Comparison of ENCODE assay signal across 16 mouse cellular contexts in genomic region chr8:34319719-34320118, GRCm38 (mm10).
DNase-seq lines count a peak whose midpoint lies in the region; ATAC-seq and TF ChIP-seq lines count a peak whose summit lies in the region.
"Had no signal": no experiment of that assay in that cellular context is flagged by ENCODE, and none has a peak within 500 bp of the region (broad histone marks: within the 10 kb centered on the region; RNA-seq: fewer than 3 reads in every experiment).

No protein-coding gene starts in this region.

- H3K4me1 ChIP-seq in forebrain, embryonic 13.5 days, result peaks cover 43% of the 10 kb centered on the region
- H3K4me1 ChIP-seq in forebrain, postnatal 0 days (ENCODE audit: insufficient read depth), result peaks cover 19% of the 10 kb centered on the region
- H3K4me1 ChIP-seq in hindbrain, embryonic 16.5 days (ENCODE audit: control insufficient read depth, insufficient read depth, low read depth, low read length), result peaks cover 19% of the 10 kb centered on the region
- peaks cover 36% of the 10 kb centered on the region for H3K4me1 ChIP-seq in midbrain, embryonic 15.5 days
- no peaks in the 10 kb centered on the region for H3K4me1 ChIP-seq in liver, postnatal 0 days (ENCODE audit: insufficient read depth)
- H3K4me1 ChIP-seq: heart, embryonic 15.5 days had no signal

- H3K9me3 ChIP-seq in forebrain, embryonic 13.5 days (replicated peaks), result no peaks in the 10 kb centered on the region
- H3K9me3 ChIP-seq in forebrain, postnatal 0 days (ENCODE audit: low read length), result no peaks in the 10 kb centered on the region
- H3K9me3 ChIP-seq in hindbrain, embryonic 16.5 days (ENCODE audit: control insufficient read depth, low read length), result no peaks in the 10 kb centered on the region
- no peaks in the 10 kb centered on the region for H3K9me3 ChIP-seq in midbrain, embryonic 15.5 days
- H3K9me3 ChIP-seq in liver, postnatal 0 days (ENCODE audit: low read length), result no peaks in the 10 kb centered on the region
- H3K9me3 ChIP-seq: heart, embryonic 15.5 days had no signal

- H3K9ac ChIP-seq in forebrain, embryonic 13.5 days, result no peak overlapping the region
- no peak overlapping the region for H3K9ac ChIP-seq in forebrain, postnatal 0 days
- H3K9ac ChIP-seq in hindbrain, embryonic 16.5 days (ENCODE audit: low read depth, low read length), result peak overlapping the region; percentile 25; the same call in 1 of the 2 replicates
- H3K9ac ChIP-seq in midbrain, embryonic 15.5 days, result no peak overlapping the region
- H3K9ac ChIP-seq in liver, postnatal 0 days (replicated peaks), result no peak overlapping the region
- H3K9ac ChIP-seq: heart, embryonic 15.5 days had no signal

- H3K4me2 ChIP-seq in forebrain, embryonic 13.5 days, result peak overlapping the region; percentile 37
- peak overlapping the region; percentile 4; the same call in 1 of the 2 replicates for H3K4me2 ChIP-seq in forebrain, postnatal 0 days (ENCODE audit: low read depth)
- peak overlapping the region; percentile 25 for H3K4me2 ChIP-seq in hindbrain, embryonic 16.5 days (ENCODE audit: low read length)
- no peak overlapping the region for H3K4me2 ChIP-seq in midbrain, embryonic 15.5 days
- no peak overlapping the region for H3K4me2 ChIP-seq in liver, postnatal 0 days (ENCODE audit: low read depth, low read length)
- H3K4me2 ChIP-seq: heart, embryonic 15.5 days had no signal

- H3K4me3 ChIP-seq in forebrain, embryonic 13.5 days, result no peak overlapping the region
- no peak overlapping the region for H3K4me3 ChIP-seq in forebrain, postnatal 0 days (ENCODE audit: low read depth, low read length)
- no peak overlapping the region for H3K4me3 ChIP-seq in hindbrain, embryonic 16.5 days (ENCODE audit: low read length)
- no peak overlapping the region for H3K4me3 ChIP-seq in midbrain, embryonic 15.5 days
- no peak overlapping the region for H3K4me3 ChIP-seq in liver, postnatal 0 days (ENCODE audit: low read depth, low read length)
- H3K4me3 ChIP-seq: heart, adult 2 months; heart, embryonic 15.5 days had no signal

- no peak; the same call in 1 of the 2 replicates for ATAC-seq in forebrain, embryonic 13.5 days
- no peak for ATAC-seq in forebrain, postnatal 0 days
- no peak for ATAC-seq in hindbrain, embryonic 16.5 days
- no peak; the same call in 1 of the 2 replicates for ATAC-seq in midbrain, embryonic 15.5 days (replicated peaks)
- ATAC-seq in liver, postnatal 0 days, result no peak

- intact Hi-C loops in left cerebral cortex, postnatal 25 days (cut with DNase I), result no loop called here

- DNase-seq in forebrain, postnatal 0 days, result no peak
- no peak for DNase-seq in liver, postnatal 0 days
- no peak for DNase-seq in heart, adult 9 months (ENCODE audit: low spot score in 2 of 2)
- DNase-seq in left cerebral cortex, postnatal 25 days (ENCODE audit: low spot score in 2 of 2), result no peak
- no peak for DNase-seq in spleen, postnatal 4 days (ENCODE audit: low spot score in 2 of 2)
- DNase-seq: heart, adult 2 months; heart, postnatal 4 days; kidney, adult 11 months; liver; lung, postnatal 10 days had no signal

- no peaks in the 10 kb centered on the region for H3K27me3 ChIP-seq in forebrain, embryonic 13.5 days
- no peaks in the 10 kb centered on the region for H3K27me3 ChIP-seq in forebrain, postnatal 0 days (ENCODE audit: insufficient read depth, low read length)
- no peaks in the 10 kb centered on the region for H3K27me3 ChIP-seq in hindbrain, embryonic 16.5 days (replicated peaks; ENCODE audit: control insufficient read depth, insufficient read depth, low read length)
- no peaks in the 10 kb centered on the region; the same call in 1 of the 2 replicates for H3K27me3 ChIP-seq in midbrain, embryonic 15.5 days (replicated peaks)
- no peaks in the 10 kb centered on the region for H3K27me3 ChIP-seq in liver, postnatal 0 days (ENCODE audit: insufficient read depth, low read length)

- WGBS in forebrain, embryonic 13.5 days, result 73% methylated on average over 5 of the region's 5 CpGs
- 72% methylated on average over 5 of the region's 5 CpGs for WGBS in forebrain, postnatal 0 days
- WGBS in hindbrain, embryonic 16.5 days, result 43% methylated on average over 5 of the region's 5 CpGs
- WGBS in midbrain, embryonic 15.5 days, result 67% methylated on average over 5 of the region's 5 CpGs
- 72% methylated on average over 5 of the region's 5 CpGs for WGBS in liver, postnatal 0 days (ENCODE audit: insufficient replicate concordance)

- H3K36me3 ChIP-seq in forebrain, embryonic 13.5 days (ENCODE audit: poor library complexity, severe bottlenecking), result no peaks in the 10 kb centered on the region
- no peaks in the 10 kb centered on the region for H3K36me3 ChIP-seq in forebrain, postnatal 0 days (ENCODE audit: insufficient read depth)
- no peaks in the 10 kb centered on the region for H3K36me3 ChIP-seq in hindbrain, embryonic 16.5 days (ENCODE audit: control insufficient read depth, insufficient read depth, low read length)
- H3K36me3 ChIP-seq in midbrain, embryonic 15.5 days (replicated peaks), result no peaks in the 10 kb centered on the region
- no peaks in the 10 kb centered on the region for H3K36me3 ChIP-seq in liver, postnatal 0 days (replicated peaks; ENCODE audit: insufficient read depth, low read length)
- H3K36me3 ChIP-seq: heart, embryonic 15.5 days had no signal

- no peak for TF ChIP-seq CTCF in forebrain, postnatal 0 days (IDR thresholded peaks at IDR 0.05; ENCODE audit: low read depth)
- TF ChIP-seq CTCF in liver, postnatal 0 days (IDR thresholded peaks at IDR 0.05; ENCODE audit: low read depth), result no peak

- TF ChIP-seq EP300 in liver, postnatal 0 days (IDR thresholded peaks at IDR 0.05; ENCODE audit: low read depth), result no peak

- H3K27ac ChIP-seq in forebrain, embryonic 13.5 days, result peak overlapping the region; percentile 79
- H3K27ac ChIP-seq in forebrain, postnatal 0 days (ENCODE audit: low read depth, low read length), result peak overlapping the region; percentile 80
- peak overlapping the region; percentile 69 for H3K27ac ChIP-seq in hindbrain, embryonic 16.5 days (ENCODE audit: low read depth, low read length)
- peak overlapping the region; percentile 78 for H3K27ac ChIP-seq in midbrain, embryonic 15.5 days
- H3K27ac ChIP-seq in liver, postnatal 0 days (ENCODE audit: low read depth), result no peak overlapping the region
- H3K27ac ChIP-seq: heart, adult 2 months; heart, embryonic 15.5 days; kidney, postnatal 0 days; stomach, postnatal 0 days had no signal

Comparison
In these comparisons a context has a peak if more than half of its experiments do, and no peak if none do; other contexts are left out.
1. H3K4me2 ChIP-seq: peak in forebrain, embryonic 13.5 days (single experiment), forebrain, postnatal 0 days (single experiment) and hindbrain, embryonic 16.5 days (single experiment); none in midbrain, embryonic 15.5 days (single experiment) and liver, postnatal 0 days (single experiment).